Mouse (Mus musculus) embryo, embryonic 11 days (tissue): ENCODE data around the gene Ushbp1.

Source experiments
- DNase-seq: peaks from one replicate; pipeline ENCODE4 v3.0.0-alpha.2; 2015

Gene Ushbp1

DNA sequence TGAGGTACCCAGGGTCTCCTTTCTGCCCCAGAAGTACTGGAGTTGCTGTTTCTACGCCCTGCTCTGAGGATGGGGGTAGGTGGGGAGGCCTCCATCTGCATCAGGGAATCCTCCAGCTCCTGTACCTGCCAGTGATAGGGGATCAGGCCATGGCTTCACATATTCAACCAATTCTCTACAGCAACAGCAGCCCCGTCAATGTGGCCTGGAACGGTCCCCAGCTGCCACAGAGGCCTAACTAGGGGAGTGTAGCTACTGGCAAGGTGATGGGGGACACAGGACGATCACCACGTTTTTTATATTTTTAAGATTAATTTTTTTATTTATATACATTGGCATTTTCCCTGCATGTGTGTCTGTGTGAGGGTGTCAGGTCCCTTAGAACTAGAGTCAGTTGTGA, 3.2 kb downstream of the Ushbp1 start:
- no peak for DNase-seq

DNA sequence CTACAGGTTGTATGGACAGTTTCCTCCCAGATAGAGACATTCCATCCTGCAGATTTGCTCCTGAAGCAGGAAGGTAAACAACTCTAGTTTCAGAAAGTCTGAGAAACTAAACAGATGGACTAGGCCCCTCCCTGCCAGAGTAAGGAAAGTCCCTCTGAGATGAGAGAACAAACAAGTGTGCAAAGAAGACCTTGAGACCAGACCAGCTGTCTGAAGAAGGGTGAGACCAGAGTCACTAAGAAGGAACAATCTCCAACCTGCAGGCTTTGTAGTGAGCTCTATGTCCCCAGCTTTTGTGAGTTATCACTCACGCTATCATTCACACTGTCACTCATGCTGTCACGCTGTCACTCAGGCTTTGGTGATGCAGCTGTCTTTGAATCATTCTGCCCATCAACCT, 3.9 kb downstream of the Ushbp1 start:
- no peak for DNase-seq

DNA sequence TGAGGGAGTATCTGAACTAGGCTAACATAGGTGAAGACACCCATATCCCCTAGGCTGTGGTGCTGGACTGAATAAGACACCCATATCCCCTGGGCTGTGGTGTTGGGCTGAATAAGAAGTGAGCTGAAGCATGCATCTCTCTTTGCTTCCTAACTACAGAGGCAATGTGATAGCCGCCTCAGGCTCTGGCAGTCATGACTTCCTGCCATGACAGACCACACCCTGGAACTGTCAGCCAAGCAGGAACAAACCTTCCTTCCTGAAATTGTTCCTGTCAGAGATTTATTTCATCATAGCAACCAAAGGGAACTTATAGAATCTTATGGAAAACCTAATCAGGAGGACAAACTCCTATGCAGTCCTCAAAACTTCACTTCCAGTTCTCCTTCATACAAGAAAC, 7.3 kb downstream of the Ushbp1 start:
- DNase-seq, result no peak

DNA sequence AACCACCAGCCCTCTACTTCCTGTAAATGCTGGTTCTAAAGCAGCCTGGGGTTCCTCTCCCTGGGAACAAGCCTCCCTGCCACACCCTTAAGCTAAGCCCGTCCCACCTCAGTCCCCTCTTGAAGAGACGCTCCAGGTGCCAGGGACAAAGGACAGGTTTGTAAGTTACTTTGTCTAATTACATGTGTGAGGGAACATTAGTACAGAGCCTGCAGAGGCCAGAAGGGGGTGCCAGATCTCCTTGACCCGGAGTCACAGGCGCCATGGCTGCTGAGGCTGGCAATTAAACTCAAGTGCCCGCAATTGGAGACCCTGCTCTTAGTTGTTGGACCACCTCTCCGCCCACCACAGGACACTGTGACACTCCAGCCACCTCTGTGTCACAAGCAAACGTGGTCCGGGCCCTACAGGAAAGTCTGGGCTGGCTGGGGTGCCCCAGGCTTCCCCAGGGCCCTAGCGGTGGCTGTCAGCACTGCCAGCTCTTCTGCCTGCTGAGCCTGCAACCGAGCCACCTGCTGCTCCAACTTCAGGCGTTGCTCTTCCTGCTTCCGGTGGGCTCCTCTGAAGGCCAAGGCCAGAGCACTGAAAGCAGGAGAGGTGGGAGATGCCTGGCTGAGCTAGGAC, 10.3 kb downstream of the Ushbp1 start:
- no peak for DNase-seq

DNA sequence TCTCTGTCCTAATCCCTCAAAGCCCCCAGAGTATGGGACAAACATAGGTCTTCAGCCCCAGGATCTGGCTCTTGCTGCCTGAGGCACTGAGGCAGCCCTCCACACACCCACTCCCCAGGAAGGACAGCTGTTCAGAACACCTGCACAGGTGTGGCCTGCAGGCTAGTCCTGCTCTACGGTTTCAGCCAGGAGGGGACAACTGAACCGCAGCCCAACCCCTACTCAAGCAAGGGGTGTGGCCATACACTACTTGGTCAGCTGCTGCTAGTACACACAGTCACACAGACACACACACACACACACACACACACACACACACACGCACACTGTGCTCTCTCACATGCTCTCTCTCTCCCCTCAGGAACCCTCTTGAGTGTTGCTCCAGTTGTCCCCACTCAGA, 11.7 kb downstream of the Ushbp1 start:
- DNase-seq, result no peak

DNA sequence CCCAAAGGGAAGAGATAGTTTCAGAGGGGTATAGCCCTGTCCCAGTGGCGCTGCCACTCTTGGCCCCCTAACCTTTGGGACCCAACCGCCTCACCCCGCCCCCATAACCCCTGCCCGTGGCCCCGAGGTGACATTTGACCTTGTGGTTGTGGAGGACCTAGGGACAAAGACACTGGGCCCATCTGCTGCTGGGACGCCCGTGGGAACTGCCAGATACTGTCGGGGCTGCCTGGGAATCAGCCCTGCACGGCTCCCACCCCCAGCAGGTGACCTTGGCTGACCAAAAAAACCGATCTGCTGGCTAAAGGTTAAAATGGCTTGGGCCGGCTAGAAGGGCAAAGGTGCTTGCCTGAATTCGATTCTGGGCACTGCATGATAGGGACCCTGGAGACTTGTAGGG, 12.2 kb downstream of the Ushbp1 start:
- peak; percentile 41 for DNase-seq

DNA sequence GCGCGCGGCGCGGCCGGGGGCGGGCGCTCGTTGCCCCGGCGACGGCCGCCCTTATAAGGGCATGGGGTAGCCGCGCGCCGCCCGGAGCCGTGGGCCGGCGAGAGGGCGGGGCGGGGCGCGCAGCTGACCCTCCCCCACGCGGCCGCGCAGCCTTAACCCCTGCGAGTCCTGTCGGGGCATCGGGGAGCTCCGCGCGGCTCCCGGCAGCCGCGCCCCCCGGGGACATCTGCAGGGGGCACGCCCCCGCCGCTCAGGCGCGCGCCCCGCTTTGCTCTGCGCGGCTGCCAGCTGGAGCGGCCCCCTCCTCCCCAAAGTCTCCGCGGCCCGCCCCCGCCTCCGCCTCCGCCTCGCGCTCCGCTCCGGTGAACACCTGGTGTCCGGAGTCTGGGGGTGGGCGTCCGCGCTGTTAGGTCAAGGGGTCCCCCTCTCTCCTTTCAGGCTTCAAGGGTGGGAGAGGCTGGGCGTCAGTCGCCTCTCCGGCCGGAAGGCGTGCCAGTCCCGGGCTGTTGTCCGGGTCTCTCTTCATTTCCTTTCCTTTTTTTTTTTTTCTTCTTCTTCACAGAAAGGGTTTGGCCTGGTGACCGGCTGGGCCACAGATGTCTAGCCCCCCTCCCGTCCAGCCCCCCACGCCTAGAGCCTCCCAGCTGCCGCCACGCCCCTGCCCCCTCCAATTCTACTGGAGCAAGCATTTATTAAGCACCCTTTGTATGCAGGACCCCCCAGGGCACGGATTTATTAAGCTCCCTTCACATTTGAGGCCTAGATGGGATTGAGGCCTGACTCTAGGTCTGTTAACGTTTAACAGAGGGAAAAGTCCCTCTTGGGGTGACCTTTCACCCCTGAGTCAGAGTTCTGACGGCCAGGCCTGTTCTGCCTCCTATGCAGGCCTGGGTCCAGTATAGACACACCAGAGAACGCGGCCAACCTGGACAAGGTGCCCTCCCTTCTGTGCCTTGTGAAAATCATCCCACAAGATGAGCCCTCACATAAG, 13.3 kb downstream of the Ushbp1 start:
- peak; percentile 95 for DNase-seq

DNA sequence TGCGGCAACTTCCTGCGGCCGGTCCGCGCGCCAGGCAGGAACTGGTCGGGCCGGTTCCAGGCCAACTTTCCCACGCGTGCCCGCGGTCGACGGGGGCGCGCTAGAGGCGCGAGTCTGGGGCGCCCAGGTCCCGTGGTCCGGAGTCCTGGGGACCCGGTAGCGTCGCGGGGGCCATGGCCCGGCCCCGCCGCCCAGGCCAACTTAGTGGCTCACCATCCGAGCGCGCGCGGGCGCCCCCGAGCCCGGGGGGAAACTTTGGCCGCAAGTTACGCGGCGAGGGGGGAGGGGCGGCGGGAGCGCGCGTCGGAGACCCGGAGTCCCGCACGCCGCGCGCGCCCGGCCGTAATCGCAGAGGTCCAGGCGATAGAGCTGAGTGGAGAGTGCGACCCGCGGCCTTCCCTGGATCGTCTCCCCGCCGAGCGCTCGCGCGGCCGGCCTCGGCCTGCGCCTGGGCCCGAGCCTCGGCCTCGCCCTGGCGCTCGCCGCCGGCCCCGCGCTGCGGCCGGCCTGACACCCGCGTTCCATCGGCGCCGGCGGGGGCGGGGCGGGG, 14.1 kb downstream of the Ushbp1 start, which contains the start of gene Nr2f6:
TSS of gene Nr2f6 (minus strand) at position 540 of the 550 bp plus-strand sequence.
- DNase-seq, result peak; percentile 90

DNA sequence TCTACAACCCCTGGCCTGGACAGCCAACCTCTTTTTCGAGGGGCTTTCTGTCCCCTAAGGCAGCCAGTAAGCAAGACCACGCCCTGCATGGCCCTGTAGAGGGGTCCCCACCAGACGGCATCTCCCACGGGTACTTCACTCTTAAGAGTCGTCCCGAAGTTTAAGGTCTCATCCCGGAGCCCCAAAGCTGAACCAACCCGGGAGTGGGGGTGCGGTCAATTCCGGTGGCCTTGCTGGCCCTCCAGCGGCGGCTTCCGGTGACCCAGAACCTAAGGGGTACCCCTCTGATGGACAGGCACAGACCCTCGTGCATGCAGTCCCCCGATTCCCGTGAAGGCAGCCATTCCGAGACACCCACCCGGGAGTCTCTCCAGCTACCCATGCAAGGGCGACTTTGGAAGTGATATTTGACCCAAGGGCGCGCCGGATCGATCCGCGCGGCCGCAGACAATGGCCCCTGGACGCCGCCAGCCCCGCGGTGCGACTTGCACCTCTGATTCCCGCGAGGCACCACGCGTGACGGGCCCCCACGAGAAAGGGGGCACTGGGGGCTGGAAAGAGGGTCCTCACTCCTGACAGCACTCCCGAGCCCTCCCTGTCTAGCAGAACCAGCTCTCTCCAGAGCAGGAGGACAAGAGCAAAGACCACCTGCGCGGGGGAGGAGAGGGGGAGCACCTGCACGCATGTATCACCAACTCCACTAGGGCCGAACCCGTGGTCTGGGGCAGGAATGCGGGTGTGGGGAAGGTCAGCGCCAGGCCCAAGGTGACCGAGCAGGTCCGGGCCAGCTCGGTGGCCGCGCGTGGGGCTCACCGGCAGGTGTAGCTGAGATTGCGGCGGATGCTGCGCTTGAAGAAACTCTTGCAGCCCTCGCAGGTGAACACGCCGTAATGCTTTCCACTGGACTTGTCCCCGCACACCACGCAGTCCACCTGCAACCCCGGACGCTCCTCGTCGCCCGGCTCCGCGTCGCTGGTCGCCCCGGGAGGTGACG, 15.1 kb downstream of the Ushbp1 start:
- DNase-seq, result peak; percentile 42

DNA sequence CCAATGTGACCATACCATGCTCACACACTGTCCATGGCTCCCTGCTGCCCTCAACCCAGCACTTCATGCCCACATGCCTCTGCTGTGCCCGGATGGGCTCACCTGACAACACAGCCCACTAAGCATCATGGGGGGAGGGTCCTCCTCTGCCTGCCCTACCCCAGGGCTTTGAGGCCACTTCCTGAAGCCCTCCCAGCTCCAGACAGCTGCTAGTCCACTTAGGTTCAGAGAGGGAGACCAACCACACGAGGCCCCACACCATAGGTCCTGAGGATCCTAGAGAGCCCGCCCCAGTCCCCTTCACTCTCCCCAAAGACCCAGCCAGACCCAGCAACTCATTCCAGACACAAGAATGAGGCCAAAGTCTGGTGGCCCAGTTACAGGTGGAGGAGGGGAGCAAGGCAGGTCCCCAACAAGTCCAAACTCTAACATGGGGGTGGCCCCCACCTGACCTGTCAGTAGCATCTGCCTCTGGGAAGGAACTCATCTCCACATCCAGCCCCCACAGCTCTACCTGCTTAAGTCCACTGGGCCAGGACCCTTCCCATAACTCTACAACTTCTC, 16.0 kb downstream of the Ushbp1 start:
- DNase-seq, result peak; percentile 29

DNA sequence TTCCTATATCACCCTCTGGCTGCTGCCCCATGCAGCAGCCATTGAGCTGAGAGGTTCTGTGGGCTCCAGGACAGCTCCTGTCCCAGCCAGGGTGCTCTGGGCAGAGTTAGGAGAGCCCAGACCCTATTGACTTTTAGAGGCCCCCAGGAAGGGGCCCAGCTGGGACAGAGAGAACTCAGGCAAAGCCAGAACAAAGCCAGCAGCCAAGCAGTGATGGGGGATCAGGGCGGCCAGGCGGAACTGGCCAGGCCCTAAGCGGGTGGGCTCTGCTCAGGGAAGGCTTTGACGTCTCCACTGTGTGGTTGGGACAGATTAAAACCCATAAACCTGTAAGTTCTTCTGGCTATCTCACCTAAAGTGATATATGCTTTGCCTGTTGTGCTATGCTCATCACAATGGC, 16.6 kb downstream of the Ushbp1 start:
- DNase-seq, result no peak

DNA sequence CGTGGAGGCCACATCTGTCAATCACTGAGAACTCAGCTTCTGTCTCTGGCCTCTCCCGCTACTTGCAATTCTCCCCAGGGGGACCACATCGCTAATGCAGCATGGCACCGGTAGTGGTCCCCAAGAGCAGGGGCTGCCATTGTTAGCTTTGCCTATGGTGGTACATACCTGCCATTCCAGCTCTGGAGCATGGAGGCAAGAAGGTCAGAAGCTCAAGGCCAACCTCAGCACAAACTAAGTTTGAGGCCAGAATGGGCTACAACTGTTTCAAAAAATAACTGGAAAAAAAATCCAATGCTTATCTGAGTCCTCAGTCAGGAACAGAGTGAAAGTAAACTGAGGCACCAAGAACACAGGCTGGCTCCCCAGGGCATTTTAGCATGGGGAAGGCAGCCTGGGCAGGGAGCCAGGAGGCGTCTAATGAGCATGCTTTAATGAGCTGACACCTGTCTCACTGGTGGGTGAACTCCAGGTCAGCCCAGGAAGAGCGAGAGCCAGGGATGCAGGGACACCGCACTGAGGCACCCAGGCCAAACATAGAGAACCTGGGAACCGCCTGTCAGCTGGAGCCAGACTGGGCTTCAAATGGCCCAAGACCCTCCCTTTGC, 19.1 kb downstream of the Ushbp1 start:
- DNase-seq, result peak; percentile 30

DNA sequence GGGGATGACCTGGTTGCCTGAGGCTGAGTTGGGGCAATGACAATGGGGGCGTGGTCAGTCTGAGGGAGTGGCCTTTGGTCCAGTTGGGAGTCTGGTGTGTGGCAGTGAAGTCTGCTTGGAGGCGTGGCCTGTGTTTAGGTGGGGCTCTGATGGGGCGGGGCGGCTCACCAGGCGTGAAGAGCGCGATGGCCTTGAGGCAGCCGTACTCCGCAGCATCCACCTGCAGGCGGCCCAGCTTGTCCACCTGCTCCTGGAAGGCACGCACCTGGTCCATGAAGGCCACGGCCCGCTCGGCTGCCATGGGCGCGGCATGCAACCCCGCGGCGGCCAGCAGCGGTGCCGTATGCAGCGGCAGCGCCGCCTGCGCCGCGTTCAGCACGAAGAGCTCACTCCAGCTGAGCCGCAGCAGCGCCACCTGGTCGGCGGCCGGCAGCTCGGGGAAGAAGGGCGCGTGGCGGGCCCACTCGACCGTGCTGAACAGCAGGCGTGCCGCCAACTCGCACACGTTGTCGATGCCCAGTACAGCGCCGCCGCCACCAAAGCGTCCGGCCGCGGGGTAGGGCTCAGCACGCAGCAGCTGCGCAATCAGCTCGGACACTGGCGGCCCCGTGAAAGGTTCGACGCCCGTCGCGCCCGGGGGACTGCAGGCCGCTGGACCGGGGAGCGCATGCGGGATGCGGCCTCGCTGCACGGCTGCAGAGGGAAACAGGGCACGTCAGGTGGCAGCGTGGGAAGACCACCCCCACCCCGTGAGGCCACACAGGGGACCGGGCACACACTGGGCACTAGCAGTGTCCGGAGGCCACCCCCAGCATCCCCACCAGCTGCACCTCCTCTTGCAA, 19.8 kb downstream of the Ushbp1 start:
- peak; percentile 77 for DNase-seq

DNA sequence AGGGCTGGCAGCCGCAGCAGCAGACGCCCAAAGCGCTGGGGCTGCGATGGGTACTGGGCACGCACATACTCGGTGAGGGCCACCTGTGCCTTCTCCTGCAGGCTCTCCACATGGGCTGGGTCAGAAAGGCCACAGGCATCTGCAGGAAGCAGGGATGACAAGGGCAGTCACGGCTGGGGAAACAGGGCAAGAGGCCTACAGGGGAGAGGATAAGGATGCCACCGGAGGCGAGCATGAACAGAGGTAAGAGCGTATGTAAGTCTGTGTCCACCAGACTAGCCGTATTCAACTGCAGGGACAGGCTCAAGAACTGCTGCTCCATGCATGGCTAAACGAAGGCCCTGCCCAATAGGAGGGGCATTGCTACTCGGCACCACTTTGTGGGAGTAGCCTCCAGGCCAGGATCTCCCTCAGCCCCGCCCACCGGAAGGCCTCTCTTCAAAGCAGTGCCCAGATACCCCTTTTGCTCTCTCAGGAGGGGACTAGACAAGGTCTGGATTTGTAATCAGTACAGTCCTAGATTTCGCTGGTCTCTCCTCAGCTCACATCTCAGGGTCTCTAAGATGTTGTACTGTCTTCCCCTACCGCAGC, 20.9 kb downstream of the Ushbp1 start:
- peak; percentile 39 for DNase-seq

DNA sequence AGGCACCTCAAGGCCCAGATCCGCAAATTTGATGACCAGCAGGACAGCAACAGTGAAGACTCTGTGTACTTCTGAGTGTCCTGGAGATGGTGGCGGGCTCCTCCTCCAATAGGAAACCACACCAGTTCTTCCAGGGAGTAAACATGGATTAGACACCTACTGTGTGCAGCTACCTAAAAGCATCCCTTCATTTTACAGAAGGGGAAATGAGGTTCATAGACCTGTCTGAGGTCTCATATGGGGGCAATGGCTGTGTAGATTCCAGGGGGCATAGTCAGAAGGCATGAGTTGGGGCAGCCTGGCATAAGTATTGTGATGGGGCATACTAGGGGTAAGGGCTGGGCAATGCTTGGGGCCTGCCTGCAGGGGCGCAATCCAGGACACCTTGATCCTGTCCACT, 22.6 kb downstream of the Ushbp1 start:
- DNase-seq, result no peak

DNA sequence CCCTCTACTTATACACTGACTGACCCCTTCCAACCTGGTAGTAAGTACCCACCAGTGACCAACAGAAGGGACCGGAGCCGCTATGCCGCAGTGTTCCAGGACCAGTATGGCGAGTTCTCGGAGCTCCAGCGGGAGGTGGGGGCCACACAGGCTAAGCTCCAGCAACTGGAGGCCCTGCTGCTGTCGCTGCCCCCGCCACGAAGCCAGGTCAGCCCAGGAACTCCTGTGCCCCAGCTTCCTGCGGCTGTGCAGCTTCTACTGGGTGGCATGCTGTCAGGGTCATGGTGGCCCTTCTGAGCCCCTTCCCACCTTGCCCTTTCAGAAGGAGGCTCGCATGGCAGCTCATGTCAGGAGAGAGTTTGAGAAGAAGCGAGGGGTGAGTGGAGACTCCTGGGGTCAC, 23.2 kb downstream of the Ushbp1 start:
- DNase-seq, result no peak

DNA sequence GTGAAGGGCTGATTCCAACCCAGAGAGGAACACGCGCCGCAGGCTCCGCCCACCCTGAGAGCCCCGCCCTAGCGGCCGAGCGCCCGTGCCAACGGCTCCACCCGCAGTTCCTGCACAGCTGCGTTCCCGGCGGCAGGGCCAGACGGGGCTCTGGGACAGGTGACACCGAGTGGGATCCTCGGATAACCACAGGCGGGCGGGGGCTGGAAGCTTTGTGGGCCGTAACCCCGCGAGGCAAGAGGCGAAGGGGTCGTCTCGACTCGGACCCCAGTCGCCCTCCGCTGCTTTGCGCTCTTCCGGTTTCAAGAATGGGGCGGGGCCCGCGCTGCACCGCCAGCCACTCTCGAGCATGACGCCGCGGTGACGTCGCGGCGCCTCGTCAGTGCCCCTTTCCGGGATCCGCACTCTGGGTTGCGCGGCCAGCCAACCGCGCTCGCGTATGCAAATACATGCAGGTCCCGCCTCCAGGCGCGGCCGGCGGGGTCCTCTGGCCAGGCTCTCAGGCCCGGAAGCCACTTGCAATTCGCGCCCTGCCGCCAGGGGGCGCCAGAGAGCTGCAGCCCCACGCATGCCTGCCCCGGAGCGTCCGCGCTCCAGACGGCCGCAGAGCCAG, 24.3 kb downstream of the Ushbp1 start, which contains the start of gene Ocel1:
TSS of gene Ocel1 (plus strand) at position 63 of the 613 bp plus-strand sequence.
- DNase-seq, result peak; percentile 99

DNA sequence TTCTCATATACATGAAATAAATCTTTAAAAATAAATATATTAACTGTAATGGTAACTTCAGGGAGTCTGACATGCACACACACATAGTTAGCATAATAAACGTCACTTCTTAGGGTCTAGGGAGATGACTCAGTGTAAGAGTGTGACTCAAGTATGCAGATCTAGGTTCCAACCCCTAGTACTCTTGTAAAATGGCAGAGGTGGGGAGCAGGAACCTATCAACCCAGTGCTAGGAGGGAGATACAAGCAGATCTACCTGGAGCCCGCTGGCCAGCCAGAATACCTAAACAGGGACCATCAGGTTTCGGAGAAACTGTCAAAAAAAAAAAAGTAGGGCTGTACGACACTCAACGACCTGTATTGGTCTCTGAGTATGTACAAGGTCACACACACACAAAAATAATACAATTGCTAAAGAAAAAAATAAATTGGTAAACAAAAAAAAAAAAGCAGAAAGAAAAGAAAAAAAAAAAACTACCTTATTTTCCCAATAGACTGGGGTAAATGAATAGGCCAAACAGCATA, 24.8 kb downstream of the Ushbp1 start:
- no peak for DNase-seq

DNA sequence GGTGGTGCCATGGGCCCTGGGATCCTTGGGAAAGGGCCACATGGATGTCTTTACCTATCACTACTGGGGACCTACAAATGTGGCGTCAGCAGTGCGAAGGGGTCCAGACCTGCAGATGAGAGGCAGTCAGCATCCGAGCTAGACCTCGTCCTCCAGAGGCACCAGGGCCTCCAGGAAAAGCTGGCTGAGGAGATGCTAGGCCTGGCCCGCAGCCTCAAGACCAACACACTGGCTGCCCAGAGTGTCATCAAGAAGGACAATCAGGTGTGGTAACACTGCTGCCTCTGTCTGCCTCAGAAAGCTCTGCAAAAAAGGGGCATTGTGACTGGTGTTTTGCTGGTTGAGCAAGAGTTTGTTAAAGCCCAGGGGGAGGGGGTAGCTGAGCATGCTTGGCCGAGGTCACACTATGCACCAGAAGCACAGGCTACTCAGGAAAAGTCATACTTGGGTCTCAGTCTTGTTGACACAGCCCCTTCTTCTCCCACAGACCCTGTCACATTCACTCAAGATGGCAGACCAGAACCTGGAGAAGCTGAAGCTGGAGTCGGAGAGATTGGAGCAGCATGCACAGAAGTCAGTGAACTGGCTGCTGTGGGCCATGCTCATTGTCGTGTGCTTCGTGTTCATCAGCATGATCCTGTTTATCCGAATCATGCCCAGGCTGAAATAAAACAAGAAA, 26.4 kb downstream of the Ushbp1 start:
- no peak for DNase-seq
